Mouse (Mus musculus) neural tube, embryonic 10.5 days (tissue): ENCODE data around the gene Fut7.
"Not testable (repeated sequence)": the region's sequence is repeated elsewhere in the genome, so short reads cannot be mapped to it uniquely, and the experiment has no call there.

Experiments
- DNase-seq: peaks from one replicate; pipeline ENCODE4 v3.0.0-alpha.2; 2017; ENCODE audit warnings: low spot score; ENCODE audit errors: extremely low spot score

Gene Fut7

GRCm38 (mm10) chr2:25422587-25423410 is at the start of gene Fut7:
Gene Fut7 (plus strand): TSS chr2:25423267.
- DNase-seq: no peak

- no peak for DNase-seq
Measured at GRCm38 (mm10) chr2:25373431-25373830, 49.6 kb upstream of the Fut7 start.

DNA sequence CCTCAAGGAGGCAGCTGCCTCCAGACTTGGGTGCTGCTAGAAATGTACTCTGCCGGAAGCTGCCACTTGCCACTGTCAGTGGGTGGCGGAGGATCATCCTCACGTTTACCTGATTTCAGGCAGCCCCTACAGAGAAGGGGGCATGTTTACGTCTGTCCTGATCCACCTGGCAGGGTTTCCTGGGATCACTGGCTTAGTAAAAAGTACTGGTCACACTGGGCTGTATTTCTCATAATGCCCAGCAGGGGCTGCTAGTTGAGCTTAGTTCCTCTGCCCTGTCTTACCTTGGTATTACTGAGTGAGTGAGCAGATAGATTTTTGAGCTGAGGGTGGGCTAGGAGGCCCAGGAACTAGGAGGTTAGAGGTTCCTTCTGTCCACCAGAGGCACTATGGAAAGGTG is 46.5 kb upstream of the Fut7 start:
- DNase-seq: no peak

DNA sequence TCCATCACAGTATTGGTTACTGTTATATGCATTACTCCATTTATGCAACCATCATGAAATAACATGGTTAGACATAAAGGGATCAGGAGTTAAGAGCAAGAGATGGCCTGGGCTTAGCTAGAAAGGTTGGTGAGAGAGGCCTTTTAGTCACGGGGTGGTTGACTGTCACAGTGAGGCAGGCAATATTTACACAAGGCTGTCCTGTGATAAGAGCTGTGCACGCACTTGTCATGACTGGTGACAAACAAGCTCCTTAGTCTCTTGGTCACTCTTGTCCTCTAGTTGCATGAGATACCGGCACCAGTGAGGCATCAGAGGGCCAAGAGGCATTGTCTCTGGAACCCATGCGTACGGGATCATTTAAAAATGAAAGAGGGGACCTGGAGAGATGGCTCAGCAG is 38.6 kb upstream of the Fut7 start:
- DNase-seq: no peak

GRCm38 (mm10) chr2:25391266-25391665 is 31.8 kb upstream of the Fut7 start:
- no peak for DNase-seq

DNA sequence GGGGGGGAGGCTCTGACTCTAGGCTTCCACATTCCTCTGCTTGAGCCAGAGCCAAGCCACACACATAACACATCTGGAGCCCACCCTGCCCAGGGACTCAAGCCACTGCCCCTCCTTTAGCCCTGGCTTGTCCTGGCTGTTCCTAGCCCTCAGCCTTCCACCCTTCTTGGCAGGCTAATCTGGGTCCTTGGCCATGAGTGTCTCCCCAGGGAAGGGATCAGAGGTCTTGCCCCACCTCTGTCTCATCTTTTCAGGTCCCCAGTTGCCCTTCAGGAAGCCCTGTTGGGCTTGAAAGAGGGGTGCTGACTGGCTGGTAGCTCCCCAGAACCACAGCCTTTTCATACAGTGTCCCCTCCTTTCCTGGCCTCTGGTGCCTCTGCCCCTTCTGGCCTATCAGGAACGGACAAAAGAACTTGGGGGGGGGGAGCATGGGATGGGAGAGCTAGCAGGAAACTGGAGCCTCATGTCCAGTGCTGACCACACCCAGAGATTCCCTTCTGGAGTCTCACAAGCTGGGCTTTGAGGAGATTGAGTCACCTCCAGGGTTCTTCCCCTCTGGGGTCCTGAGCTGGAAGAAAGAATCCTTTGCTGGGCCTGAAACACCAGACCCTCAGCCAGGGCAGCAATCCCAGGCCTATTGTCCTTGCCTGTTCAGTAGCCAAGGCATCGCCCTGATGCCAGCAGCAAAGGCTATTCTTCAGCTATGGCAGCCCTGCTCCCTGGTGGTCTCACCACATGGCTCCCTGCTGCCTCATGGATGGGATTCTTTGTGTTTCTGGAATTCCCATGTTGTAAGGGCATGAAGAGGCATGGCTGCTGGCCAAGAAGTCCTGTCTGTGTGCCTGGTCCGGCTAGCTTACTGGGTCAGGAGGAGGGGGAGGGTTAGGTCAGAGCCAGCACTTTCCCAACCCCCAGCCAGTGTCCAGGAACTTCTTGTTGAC is 28.5 kb upstream of the Fut7 start:
- no peak for DNase-seq

DNA sequence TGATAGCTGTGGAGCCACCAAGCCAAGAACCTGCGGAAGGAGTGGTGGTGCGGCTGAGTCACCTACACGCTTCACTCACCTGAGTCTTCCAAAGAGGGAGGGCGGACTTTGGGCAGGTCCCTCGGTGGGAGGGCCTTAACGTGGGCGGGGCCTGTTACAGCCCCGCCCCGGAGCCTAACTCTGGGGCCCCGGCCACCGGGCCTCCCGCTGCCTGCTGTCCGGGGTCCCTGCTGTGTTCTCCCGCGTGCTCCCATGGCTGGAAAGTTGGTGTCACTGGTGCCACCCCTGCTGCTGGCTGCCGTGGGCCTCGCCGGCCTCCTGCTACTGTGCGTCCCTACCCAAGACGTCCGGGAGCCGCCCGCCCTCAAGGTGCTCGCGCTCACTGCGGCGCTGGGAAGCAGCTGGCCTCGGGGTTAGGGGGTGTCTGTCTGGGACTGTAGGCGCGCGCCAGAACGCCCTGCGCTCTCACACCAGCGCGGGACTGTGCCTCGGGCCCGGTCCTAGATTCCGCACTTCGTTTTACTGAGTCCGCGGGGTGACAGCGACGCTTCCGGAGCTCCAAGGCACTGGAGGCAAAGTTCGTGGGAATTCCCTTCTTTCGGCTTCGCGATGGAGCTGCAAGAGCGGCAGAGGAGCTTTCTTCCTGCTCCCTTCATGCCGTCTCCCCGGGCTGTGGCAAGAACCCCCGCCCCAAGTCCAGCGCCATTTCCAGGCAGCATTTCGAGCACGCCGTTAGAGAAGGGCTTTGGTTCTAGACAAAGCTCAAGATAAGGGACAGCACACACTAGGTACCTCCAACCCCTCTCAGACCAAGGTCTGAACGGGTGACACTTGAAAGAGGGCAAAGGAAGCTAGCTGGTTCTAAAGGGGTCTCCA is 27.1 kb upstream of the Fut7 start, which contains the start of gene Entpd2:
TSS of gene Entpd2 (plus strand) at position 154 of the 876 bp plus-strand sequence.
- peak; percentile 39 for DNase-seq

DNA sequence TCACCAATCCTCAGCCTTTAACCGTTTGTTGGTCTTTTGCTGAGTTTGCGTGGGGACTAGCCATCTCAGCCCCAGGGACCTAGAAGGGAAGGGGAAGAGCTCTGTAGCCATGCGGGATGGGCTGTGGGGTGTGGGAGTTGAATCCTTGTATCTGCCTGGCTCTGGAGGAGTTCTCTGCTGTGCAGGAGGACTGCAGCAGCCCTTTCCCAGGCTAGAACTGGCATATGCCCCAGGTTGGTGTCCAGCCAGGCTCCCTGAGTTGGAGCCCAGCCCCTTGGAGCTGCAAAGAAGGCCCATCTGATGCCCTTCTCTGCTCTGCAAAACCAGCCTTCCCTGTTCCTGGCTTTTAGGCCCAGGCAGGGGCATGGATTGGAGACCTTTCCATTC is 26.5 kb upstream of the Fut7 start:
- no peak for DNase-seq

GRCm38 (mm10) chr2:25397010-25397409 is 26.1 kb upstream of the Fut7 start:
- DNase-seq: no peak

- no peak for DNase-seq
Measured at GRCm38 (mm10) chr2:25398065-25398464, 25.0 kb upstream of the Fut7 start.

GRCm38 (mm10) chr2:25399051-25399450 is 24.0 kb upstream of the Fut7 start, which contains the start of gene Npdc1:
Gene Npdc1 (plus strand): TSS chr2:25399351.
- no peak for DNase-seq

- DNase-seq: no peak
Measured at GRCm38 (mm10) chr2:25400291-25400690, 22.8 kb upstream of the Fut7 start.

DNA sequence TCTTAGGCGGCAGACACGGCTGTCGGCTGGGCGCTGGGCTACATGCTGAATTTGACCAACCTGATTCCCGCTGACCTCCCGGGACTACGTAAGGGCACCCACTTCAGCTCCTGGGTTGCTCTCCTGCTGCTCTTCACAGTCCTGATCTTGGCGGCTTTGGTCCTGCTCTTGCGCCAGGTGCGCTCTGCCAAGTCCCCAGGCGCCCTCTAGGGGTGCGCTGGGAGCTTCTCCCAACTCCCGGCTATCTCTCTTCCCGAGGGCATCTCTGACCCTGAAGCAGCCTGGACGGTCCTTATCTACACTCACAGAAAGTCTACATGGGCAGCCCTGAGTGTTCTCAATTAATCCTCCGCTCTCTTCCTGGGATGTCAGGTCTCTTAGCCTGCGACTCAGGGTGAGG is 22.3 kb upstream of the Fut7 start:
- no peak for DNase-seq

GRCm38 (mm10) chr2:25402377-25402971 is 20.6 kb upstream of the Fut7 start:
- DNase-seq: peak; percentile 85

GRCm38 (mm10) chr2:25402972-25403601 is 20.0 kb upstream of the Fut7 start:
- peak; percentile 67 for DNase-seq

- no peak for DNase-seq
Measured at GRCm38 (mm10) chr2:25403994-25404393, 19.1 kb upstream of the Fut7 start.

GRCm38 (mm10) chr2:25408908-25409307 is 14.2 kb upstream of the Fut7 start:
- DNase-seq: no peak

- not testable (repeated sequence) for DNase-seq
Measured at GRCm38 (mm10) chr2:25413436-25413835, 9.6 kb upstream of the Fut7 start.

- no peak for DNase-seq
Measured at GRCm38 (mm10) chr2:25417426-25417825, 5.6 kb upstream of the Fut7 start.

- peak; percentile 46 for DNase-seq
Measured at GRCm38 (mm10) chr2:25421896-25422295, 1.2 kb upstream of the Fut7 start.
